Mouse (Mus musculus): ENCODE results near the gene Unc93b1.
A peak's percentile ranks its signal among the peaks of the same experiment; 100 is the strongest.
"Not testable (repeated sequence)": the region's sequence is repeated elsewhere in the genome, so short reads cannot be mapped to it uniquely, and the experiment has no call there.

Gene Unc93b1

DNA sequence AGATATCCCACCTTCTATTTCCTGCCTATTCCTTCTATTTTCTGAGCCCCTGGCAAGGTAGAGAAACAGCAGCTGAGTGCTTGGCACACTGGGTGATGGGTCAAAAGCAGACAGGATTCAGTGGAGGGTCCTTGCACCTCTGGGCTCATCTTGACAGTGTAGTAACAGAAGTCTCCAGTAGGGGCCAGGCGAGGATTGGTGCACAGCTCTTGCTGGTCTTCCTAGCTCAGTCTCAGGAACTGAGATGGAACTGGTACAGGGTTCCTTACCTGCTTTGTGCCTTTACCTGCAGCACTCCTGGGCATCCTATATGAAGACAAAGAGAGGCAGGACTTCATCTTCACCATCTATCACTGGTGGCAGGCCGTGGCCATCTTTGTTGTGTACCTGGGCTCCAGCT lies 11.7 kb downstream of the Unc93b1 start:
- DNase-seq (ENCODE audit: low spot score): peak; percentile 78

DNA sequence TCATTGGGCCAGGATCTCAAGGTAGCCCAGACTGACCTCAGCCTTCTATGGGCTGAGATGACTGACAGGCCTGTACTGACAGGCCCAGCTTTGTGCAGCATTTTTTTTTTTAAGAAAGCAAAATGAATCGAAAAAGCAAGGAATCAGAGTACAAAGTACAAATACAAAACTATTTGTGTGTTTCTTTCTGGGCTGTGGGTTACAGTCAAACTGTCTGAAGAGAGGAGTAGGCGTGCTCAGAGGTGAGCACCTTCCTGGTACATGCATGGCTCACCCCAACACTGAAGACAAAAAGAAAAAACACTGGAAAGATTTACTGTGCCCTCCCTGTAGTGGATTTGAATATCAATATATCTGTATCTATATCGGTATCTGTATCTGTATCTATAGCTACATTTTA lies 12.8 kb downstream of the Unc93b1 start:
- no peak for DNase-seq (ENCODE audit: low spot score)

DNA sequence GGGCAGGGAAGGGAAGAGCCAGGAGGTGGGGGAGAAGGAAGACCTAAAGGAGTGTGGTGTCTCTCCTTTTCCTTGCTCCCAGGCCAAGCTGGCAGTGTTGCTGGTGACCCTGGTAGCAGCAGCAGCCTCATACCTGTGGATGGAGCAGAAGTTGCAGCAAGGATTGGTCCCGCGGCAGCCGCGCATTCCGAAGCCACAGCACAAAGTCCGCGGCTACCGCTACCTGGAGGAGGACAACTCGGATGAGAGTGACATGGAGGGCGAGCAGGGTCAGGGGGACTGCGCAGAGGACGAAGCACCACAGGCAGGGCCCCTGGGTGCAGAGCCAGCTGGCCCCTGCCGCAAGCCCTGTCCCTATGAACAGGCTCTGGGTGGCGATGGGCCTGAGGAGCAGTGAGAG lies 13.6 kb downstream of the Unc93b1 start:
- DNase-seq (ENCODE audit: low spot score): no peak

DNA sequence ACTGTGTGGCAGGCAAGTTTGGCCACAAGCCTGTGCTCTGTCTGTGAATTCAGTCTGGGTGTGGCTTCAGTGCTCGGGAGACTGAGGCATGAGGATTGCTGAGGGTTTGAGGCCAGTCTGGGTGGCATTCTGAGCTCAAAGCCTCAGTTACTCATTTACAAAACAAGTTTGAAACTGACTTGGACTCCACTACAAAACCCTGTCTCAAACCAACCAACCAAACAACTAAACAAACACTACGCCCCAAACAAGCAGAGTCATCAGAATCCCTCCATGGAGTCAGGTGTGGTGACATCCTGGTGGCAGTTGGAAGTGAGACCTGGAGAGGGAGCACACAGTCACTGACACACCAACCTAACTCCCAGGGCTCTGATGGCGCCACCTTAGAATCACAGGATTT lies 15.3 kb downstream of the Unc93b1 start:
- no peak for DNase-seq (ENCODE audit: low spot score)

DNA sequence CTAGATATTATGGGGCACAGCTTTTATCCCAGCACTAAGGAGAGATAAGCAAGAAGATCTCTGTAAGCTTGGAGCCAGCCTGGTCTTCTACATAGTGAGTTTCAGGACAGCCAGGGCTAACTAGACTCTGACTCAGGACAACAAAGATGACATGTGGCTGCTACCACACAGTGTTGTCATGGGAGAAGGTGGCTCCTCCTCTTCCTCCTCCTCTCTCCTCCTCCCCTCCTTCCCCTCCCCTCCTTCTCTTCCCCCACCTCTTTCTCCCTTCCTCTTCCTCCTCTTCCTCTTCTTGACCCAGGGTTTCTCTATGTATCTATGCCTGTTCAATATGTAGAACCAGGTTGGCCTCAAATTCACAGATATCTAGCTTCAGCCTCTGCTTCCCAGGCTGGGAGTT lies 16.5 kb downstream of the Unc93b1 start:
- DNase-seq (ENCODE audit: low spot score): no peak

DNA sequence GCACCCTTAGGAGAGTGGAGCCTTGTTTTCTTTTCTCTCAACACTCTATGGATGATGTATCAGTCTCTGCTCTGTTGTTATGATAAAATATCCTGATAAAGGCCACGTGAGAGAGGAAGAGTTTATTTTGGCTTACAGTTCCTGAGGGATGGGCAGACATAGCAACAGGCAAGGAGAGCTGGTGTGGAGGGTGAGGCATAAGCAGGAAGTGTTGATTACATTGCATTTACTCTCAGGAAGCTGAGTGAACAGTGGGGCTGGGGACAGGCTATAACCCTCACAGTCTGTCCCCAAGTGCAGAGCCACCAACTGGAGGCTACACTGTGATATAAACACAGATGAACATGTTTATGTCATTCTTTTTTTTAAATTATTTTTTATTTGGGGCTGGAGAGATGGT lies 17.1 kb downstream of the Unc93b1 start:
- no peak for DNase-seq (ENCODE audit: low spot score)

- DNase-seq (ENCODE audit: low spot score): no peak
Observed at GRCm38 (mm10) chr19:3955033-3955432, 20.0 kb downstream of the Unc93b1 start.

GRCm38 (mm10) chr19:3955804-3956203 lies 20.8 kb downstream of the Unc93b1 start:
- DNase-seq (ENCODE audit: low spot score): no peak

- not testable (repeated sequence) for DNase-seq (ENCODE audit: low spot score)
Observed at GRCm38 (mm10) chr19:3957296-3958036, 22.5 kb downstream of the Unc93b1 start.

DNA sequence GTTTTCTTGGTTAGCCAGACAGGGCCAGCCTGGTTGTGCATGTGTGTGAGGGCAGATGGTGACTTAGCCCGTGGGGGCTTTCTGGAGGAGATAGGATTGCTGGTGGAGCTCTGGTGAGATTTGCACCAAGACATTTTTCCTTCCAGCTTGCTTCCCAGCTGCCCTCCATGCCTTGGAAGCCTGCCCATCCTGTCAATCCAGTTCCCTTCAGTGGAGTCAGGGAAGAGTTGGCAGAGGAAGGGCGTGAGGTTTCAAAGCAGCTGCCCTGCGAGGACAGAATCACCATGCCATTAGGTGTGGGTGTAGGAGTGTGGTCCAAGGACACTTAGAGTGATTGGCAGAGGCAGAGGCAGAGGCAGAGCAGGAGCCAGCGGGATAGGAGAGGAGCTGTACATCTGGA lies 23.5 kb downstream of the Unc93b1 start, which contains the start of gene Aldh3b3:
TSS of gene Aldh3b3 (plus strand) at position 176 of the 400 bp plus-strand sequence.
- DNase-seq (ENCODE audit: low spot score): no peak

DNA sequence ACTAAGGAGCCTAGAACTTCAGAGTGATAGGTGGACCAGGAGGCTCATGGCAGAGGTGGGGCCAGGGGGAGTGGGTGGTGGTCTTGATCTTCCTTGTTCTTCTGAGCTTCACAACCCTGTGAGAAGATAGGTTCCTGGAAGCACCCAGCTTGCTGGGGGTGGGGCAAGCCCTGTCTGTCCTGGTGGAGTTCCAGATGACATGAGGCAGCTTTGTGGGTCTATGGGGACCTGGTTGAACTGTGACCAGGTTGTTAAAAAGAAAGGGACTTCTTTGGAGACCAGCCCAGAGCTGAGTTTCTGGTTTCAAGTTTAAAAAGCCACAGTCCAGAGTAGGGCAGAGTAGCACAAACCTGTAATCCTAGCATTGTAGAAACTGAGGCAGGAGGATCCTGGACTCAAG lies 24.0 kb downstream of the Unc93b1 start:
- DNase-seq (ENCODE audit: low spot score): no peak

DNA sequence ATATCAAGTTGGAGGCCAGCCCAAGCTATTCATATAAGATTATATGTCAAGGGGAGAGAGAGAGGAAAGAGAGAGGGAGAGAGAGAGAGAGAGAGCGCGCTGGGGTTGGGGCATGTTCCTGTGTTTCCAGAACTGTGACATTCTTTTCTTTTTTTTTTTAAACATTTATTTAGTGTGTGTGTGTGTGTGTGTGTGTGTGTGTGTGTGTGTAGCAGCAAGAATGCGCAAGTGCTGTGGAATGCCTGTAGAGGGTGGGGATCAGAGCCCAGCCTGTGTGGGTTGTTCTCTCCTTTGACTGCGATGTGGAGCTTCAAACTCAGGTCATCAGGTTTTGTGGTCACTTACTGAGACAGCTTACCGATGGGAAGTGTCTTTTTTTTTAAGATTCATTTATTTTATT lies 25.2 kb downstream of the Unc93b1 start:
- no peak for DNase-seq (ENCODE audit: low spot score)

DNA sequence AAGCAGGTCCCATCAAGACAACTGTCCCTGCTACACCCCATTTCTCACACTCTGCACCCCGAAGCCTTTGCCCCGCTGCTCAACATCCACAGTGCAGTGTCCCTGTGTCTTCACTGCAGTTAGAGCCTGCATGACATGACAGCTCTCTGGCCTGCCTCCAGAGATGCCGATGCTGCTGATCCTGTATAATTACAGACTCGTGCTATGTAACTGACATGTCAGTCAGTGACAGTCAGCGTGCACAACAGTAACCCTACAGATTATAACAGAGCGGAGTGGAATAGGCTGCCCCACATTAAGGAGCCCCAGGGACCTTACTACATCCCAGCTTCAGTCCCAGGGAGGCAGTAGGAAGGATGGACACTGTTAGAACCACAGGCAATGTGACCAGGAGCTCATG lies 26.8 kb downstream of the Unc93b1 start:
- not testable (repeated sequence) for DNase-seq (ENCODE audit: low spot score)

DNA sequence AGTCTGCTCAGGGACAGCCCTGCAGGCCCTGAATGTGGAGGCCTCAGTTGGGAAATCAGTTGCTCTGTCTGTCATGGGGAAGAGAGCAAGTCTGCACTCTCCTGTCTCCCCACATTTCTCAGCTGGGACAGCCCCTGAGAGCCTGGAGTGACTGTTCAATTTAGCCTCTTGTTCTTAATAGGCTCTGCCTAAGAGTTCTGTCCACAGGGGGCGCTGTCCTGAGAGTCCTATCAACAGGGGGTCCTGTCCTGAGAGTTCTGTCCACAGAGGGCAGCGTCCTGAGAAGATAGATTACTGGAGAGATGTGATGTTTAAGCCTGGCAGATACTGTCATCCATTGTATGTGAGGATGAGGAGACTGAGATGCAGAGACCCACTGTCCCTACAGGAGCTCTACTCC lies 27.5 kb downstream of the Unc93b1 start:
- no peak for DNase-seq (ENCODE audit: low spot score)

GRCm38 (mm10) chr19:3964030-3964429 lies 29.0 kb downstream of the Unc93b1 start:
- DNase-seq (ENCODE audit: low spot score): no peak

DNA sequence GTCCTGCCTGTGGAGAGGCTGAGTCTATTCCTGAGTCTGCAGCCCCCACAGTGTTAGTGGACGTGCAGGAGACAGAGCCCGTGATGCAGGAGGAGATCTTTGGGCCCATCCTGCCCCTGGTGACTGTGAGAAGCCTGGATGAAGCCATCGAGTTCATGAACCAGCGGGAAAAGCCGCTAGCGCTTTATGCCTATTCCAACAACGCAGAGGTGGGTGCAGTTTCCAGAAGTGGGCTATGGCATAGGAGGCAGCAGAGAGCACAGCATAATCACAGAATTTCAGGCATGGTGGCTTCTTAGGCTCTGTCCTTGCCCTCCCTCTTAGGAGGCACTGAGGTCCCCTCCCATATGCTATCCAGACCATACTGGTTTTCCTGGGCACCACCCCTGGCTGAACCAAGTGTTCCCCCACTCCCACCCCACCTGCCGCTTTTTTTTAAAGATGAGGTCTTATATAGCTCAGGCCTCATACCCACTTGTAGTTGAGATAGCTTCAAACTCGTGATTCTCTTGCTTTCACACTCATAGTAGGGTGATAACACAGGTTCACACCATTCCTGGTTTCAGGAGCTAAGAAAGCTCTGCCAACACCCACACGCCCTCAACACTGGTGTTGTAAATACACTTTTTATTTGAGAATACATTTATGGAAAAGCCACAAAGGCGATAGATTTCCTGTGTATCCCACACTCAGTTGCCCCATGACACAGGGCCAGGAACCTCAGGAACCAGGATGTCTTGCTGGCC lies 31.5 kb downstream of the Unc93b1 start:
- no peak for DNase-seq (ENCODE audit: low spot score)

GRCm38 (mm10) chr19:3967258-3967657 lies 32.3 kb downstream of the Unc93b1 start:
- DNase-seq (ENCODE audit: low spot score): no peak

GRCm38 (mm10) chr19:3972229-3972628 lies 37.2 kb downstream of the Unc93b1 start, which contains the start of gene Aldh3b2:
Aldh3b2 (plus strand) TSS chr19:3972328.
- peak; percentile 47 for DNase-seq (ENCODE audit: low spot score)

DNA sequence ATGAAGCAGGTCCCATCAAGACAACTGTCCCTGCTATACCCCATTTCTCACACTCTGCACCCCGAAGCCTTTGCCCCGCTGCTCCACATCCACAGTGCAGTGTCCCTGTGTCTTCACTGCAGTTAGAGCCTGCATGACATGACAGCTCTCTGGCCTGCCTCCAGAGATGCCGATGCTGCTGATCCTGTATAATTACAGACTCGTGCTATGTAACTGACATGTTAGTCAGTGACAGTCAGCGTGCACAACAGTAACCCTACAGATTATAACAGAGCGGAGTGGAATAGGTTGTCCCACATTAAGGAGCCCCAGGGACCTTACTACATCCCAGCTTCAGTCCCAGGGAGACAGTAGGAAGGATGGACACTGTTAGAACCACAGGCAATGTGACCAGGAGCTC lies 39.6 kb downstream of the Unc93b1 start:
- DNase-seq (ENCODE audit: low spot score): not testable (repeated sequence)

GRCm38 (mm10) chr19:3975866-3976265 lies 40.9 kb downstream of the Unc93b1 start:
- no peak for DNase-seq (ENCODE audit: low spot score)

DNA sequence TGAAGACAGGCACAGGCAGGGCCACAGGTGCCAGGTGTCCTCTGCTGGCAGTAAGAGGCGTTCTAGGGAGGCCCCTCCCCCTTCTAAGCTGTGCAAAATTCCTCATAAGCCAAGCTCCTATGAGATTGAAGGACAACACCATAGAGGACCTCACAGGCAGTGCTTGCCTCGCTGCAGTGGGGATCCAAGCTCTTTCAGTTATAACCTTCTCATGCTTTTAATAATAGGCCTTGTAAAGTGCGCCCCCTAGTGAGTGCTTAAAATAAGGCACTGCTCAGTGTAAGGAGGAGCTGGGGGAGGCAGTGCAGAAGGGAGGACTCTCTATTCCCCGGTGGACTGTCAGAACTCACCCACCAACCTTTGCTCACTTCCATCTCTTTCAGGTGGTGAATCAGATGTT lies 45.3 kb downstream of the Unc93b1 start:
- peak; percentile 86 for DNase-seq (ENCODE audit: low spot score)

DNA sequence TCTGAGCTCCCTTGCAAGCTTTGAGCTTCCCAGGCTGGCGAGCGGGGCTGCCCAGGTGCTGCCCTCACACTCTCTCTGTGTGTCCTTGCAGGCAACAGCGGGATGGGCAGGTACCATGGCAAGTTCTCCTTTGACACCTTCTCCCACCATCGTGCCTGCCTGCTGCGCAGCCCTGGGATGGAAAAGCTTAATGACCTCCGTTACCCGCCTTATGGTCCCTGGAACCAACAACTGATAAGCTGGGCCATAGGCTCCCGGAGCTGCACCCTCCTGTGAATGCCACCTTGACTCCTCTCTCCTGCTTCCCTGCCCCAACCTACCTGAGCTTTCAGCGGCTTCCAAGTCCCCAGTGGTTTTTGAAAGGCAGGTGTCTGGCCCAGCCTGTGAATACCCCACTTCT lies 45.9 kb downstream of the Unc93b1 start:
- DNase-seq (ENCODE audit: low spot score): no peak

DNA sequence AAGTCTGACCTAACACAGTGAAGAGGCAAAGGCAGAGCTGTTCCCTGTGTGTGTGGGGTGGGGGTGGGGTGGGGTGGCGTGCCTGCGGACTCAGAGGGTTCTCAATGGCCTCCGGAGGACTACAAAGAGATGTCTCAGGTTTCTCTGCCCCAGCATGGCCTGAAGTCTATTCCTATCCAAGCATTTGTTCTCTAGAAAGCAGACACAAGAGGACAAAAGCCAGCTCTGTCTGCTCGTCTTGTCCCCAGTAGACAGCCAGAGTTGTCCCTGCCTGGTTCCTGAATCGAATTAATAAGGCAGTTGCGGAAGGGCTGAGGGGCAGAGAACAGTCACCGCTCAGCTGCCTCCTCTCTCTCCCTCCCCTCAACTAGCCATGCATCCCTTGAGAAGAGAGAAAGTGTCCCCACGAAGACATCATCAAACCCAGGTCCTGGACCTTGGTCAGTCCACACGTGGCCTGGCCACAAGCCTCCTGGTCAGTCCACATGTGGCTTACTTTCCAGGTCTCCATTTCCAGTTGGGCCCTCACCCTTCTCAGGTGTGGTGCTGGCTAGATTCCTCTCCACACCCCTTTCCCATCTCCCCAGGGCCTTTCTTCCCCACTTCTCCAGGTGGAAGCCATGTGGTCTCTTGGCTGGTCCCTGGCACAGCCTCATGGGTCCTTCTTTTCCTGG lies 48.7 kb downstream of the Unc93b1 start:
- DNase-seq (ENCODE audit: low spot score): no peak
